8 mouse cellular contexts compared by ENCODE assay signal in the genomic region with DNA sequence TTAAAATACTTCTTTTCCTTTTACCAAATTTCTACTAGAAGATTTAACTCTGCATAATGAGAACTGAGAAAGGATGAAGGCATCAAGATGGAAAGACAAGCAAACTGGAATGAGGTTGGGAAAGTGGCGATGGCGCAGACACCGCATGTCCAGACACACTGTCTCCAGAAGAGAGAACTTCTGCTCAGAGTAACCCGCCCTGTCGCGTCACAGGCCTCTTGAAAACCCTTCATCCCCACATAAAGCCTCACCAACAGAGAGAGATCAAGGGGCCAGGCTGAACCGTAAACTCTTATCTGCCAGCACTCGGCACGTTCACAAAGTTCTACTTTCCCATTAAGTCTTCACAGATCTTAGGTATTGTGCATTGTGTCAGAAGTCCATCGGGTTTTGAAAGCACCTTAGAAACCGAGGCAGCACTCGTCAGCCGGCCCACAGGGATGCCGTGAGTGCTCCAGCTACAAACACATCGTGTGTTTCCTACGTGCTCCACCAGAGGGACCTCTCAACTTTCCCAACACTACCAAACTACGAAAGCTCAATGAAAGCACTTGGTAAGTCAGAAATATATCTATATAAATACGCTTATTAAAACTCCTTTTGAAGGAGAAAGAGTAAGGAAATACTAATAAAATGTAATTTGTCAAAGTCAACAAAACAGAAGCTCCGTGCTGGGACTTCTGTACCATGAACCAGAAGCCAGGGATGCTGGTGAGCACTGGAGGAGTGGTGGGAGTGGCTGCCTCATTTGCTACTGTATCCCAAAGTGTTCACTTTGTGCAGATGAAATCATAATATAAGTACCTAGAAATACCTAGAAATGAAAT. TPM values are rescaled to one million over a fixed set of nuclear protein-coding genes. Genes with fewer than 3 reads are reported as not detected.
A peak's percentile ranks its signal among the peaks of the same experiment; 100 is the strongest.
DNase-seq lines count a peak whose midpoint lies in the region; ATAC-seq lines count a peak whose summit lies in the region.

No protein-coding gene starts in this region.

- no peak for ATAC-seq in midbrain, embryonic 15.5 days (replicated peaks)
- ATAC-seq in heart, embryonic 16.5 days (replicated peaks; ENCODE audit: extremely low read depth, insufficient read depth, low FRiP score), result peak; percentile 49; the same call in 1 of the 2 replicates

- 61% methylated on average over 19 of the region's 19 CpGs for WGBS in midbrain, embryonic 10.5 days
- WGBS in midbrain, embryonic 15.5 days, result 52% methylated on average over 19 of the region's 19 CpGs
- 33% methylated on average over 19 of the region's 19 CpGs for WGBS in heart, embryonic 16.5 days

- H3K4me2 ChIP-seq in midbrain, embryonic 15.5 days, result no peak overlapping the region
- peak overlapping the region; percentile 45 for H3K4me2 ChIP-seq in heart, embryonic 16.5 days (ENCODE audit: low read depth, low read length)

- H3K4me3 ChIP-seq in midbrain, embryonic 10.5 days, result no peak overlapping the region
- no peak overlapping the region for H3K4me3 ChIP-seq in midbrain, embryonic 15.5 days
- H3K4me3 ChIP-seq in heart, embryonic 16.5 days (ENCODE audit: low read length), result no peak overlapping the region

- H3K9me3 ChIP-seq in midbrain, embryonic 10.5 days (replicated peaks), result no peaks in the 10 kb centered on the region
- no peaks in the 10 kb centered on the region for H3K9me3 ChIP-seq in midbrain, embryonic 15.5 days
- H3K9me3 ChIP-seq in heart, embryonic 16.5 days (replicated peaks; ENCODE audit: control insufficient read depth, low read length), result no peaks in the 10 kb centered on the region

- no peak overlapping the region for H3K27ac ChIP-seq in midbrain, embryonic 10.5 days (replicated peaks)
- no peak overlapping the region for H3K27ac ChIP-seq in midbrain, embryonic 15.5 days
- no peak overlapping the region for H3K27ac ChIP-seq in heart, embryonic 16.5 days (ENCODE audit: low read length)

- no peaks in the 10 kb centered on the region for H3K27me3 ChIP-seq in midbrain, embryonic 10.5 days (ENCODE audit: low read depth, poor library complexity, severe bottlenecking)
- no peaks in the 10 kb centered on the region for H3K27me3 ChIP-seq in midbrain, embryonic 15.5 days (replicated peaks)
- no peaks in the 10 kb centered on the region for H3K27me3 ChIP-seq in heart, embryonic 16.5 days (ENCODE audit: control insufficient read depth, insufficient read depth, low read length)

- H3K4me1 ChIP-seq in midbrain, embryonic 10.5 days, result no peaks in the 10 kb centered on the region
- no peaks in the 10 kb centered on the region for H3K4me1 ChIP-seq in midbrain, embryonic 15.5 days
- peaks cover 2% of the 10 kb centered on the region; the same call in 1 of the 2 replicates for H3K4me1 ChIP-seq in heart, embryonic 16.5 days (ENCODE audit: control insufficient read depth, insufficient read depth, low read length)

- no peaks in the 10 kb centered on the region for H3K36me3 ChIP-seq in midbrain, embryonic 10.5 days
- H3K36me3 ChIP-seq in midbrain, embryonic 15.5 days (replicated peaks), result no peaks in the 10 kb centered on the region
- H3K36me3 ChIP-seq in heart, embryonic 16.5 days (ENCODE audit: control insufficient read depth, insufficient read depth), result no peaks in the 10 kb centered on the region

- no peak overlapping the region for H3K9ac ChIP-seq in midbrain, embryonic 15.5 days
- H3K9ac ChIP-seq in heart, embryonic 16.5 days (ENCODE audit: low read length), result no peak overlapping the region

- peak; percentile 35 for DNase-seq in midbrain, embryonic 10.5 days (ENCODE audit: low spot score)
- peak; percentile 49 to 83 for DNase-seq in adrenal gland, adult (ENCODE audit: inconsistent age in 2 of 2, low spot score in 1 of 2)
- peak; percentile 73 for DNase-seq in embryo, embryonic 10 days (ENCODE audit: low spot score)
- DNase-seq in layer of hippocampus, adult 9-11 months, result peak; percentile 41
- DNase-seq in lung, postnatal 36 days, result peak; percentile 81
- peak; percentile 46 for DNase-seq in thymus, postnatal 4 days

RNA-seq across cellular contexts. Expression of a gene that starts 39.4 kb away (rescaled TPM):
- 3.2 TPM in 2 replicates for polyA plus RNA-seq in midbrain, embryonic 10.5 days (2016; fragmentation: Nextera tagmentation; extraction: Ambion mirVana)
- polyA plus RNA-seq in midbrain, embryonic 15.5 days (2015; fragmentation: Nextera tagmentation; extraction: Ambion mirVana), result 0.84 and 1.4 TPM in 2 replicates
- 38.3 and 39.8 TPM in 2 replicates for polyA plus RNA-seq in heart, embryonic 16.5 days (2015; fragmentation: Nextera tagmentation; extraction: Ambion mirVana)

RNA-seq across cellular contexts. Expression of a gene that starts 40.8 kb away (rescaled TPM):
- polyA plus RNA-seq in midbrain, embryonic 10.5 days (2016; fragmentation: Nextera tagmentation; extraction: Ambion mirVana), result 2.1 and 2.7 TPM in 2 replicates
- 2.9 and 3.1 TPM in 2 replicates for polyA plus RNA-seq in midbrain, embryonic 15.5 days (2015; fragmentation: Nextera tagmentation; extraction: Ambion mirVana)
- 1.5 and 2.0 TPM in 2 replicates for polyA plus RNA-seq in heart, embryonic 16.5 days (2015; fragmentation: Nextera tagmentation; extraction: Ambion mirVana)
